Mouse (Mus musculus): ENCODE data around the gene Spice1. TPM values are rescaled to one million over a fixed set of nuclear protein-coding genes. Genes with fewer than 3 reads are reported as not detected.

Gene Spice1
- polyA plus RNA-seq, 1 experiment from 2014 or later, result 17.7 TPM

GRCm38 (mm10) chr16:44383549-44383948 is 36.6 kb downstream of the Spice1 start:
- ATAC-seq (ENCODE audit: low FRiP score), result peak; percentile 61

GRCm38 (mm10) chr16:44384251-44384650 is 37.3 kb downstream of the Spice1 start:
- H3K4me2 ChIP-seq, result no peak overlapping the region

More at GRCm38 (mm10) chr16:44383549-44383948, 36.6 kb downstream of the Spice1 start:
- Histone ChIP-seq H3K4me2 (no peak overlapping the region), H3K4me3 (no peak overlapping the region), H3K9me3 (no peaks in the 10 kb centered on the region), H3K27me3 (no peaks in the 10 kb centered on the region), H3K27ac (no peak overlapping the region), H3K9ac (no peak overlapping the region), H3K36me3 (peaks cover 13% of the 10 kb centered on the region), H3K4me1 (replicated peaks) (peaks cover 9% of the 10 kb centered on the region)
- whole genome bisulfite sequencing, result 22% methylated on average over 2 of the region's 2 CpGs

GRCm38 (mm10) chr16:44391877-44392548 is 45.1 kb downstream of the Spice1 start:
- 40% methylated on average over 9 of the region's 9 CpGs for WGBS
- Histone ChIP-seq H3K36me3 (peaks cover 16% of the 10 kb centered on the region), H3K27ac (no peak overlapping the region), H3K4me1 (replicated peaks) (peaks cover 13% of the 10 kb centered on the region), H3K9me3 (no peaks in the 10 kb centered on the region), H3K27me3 (no peaks in the 10 kb centered on the region), H3K4me3 (no peak overlapping the region), H3K4me2 (peak overlapping the region; percentile 31; the same call in 1 of the 2 replicates), H3K9ac (no peak overlapping the region)
- ATAC-seq (ENCODE audit: low FRiP score), result peak; percentile 43; the same call in 1 of the 2 replicates

More at GRCm38 (mm10) chr16:44384251-44384650, 37.3 kb downstream of the Spice1 start:
- ATAC-seq (ENCODE audit: low FRiP score), result no peak
- Histone ChIP-seq H3K4me1 (replicated peaks) (peaks cover 9% of the 10 kb centered on the region), H3K36me3 (peaks cover 14% of the 10 kb centered on the region), H3K9ac (no peak overlapping the region), H3K4me3 (no peak overlapping the region), H3K27me3 (no peaks in the 10 kb centered on the region), H3K9me3 (no peaks in the 10 kb centered on the region), H3K27ac (no peak overlapping the region)
- 87% methylated on average over 1 of the region's 1 CpGs for WGBS

GRCm38 (mm10) chr16:44394577-44395243 is 47.8 kb downstream of the Spice1 start, which contains the start of gene Cfap44:
Gene Cfap44 (plus strand): TSS chr16:44394796.
- H3K36me3 ChIP-seq, result peaks cover 4% of the 10 kb centered on the region; the same call in 1 of the 2 replicates
- peak within 1 kb of the TSS; percentile 55 for H3K9ac ChIP-seq
- peak; percentile 90 for ATAC-seq (ENCODE audit: low FRiP score)
- peak within 1 kb of the TSS; percentile 61 for H3K4me2 ChIP-seq
- 2% methylated on average over 17 of the region's 17 CpGs for WGBS
- H3K27me3 ChIP-seq, result no peaks in the 10 kb centered on the region
- H3K4me1 ChIP-seq (replicated peaks), result peaks cover 13% of the 10 kb centered on the region
- H3K9me3 ChIP-seq, result no peaks in the 10 kb centered on the region
- H3K4me3 ChIP-seq, result peak within 1 kb of the TSS; percentile 35
- H3K27ac ChIP-seq, result 0 out of 2 replicates have a peak within 1 kb of the TSS, but pooled peaks have one; percentile 4

GRCm38 (mm10) chr16:44404933-44405332 is 58.0 kb downstream of the Spice1 start:
- ATAC-seq (ENCODE audit: low FRiP score), result no peak

GRCm38 (mm10) chr16:44407211-44407610 is 60.3 kb downstream of the Spice1 start:
- Histone ChIP-seq H3K27me3 (no peaks in the 10 kb centered on the region), H3K27ac (no peak overlapping the region), H3K9me3 (peaks cover 6% of the 10 kb centered on the region; the same call in 1 of the 2 replicates), H3K4me1 (replicated peaks) (no peaks in the 10 kb centered on the region), H3K36me3 (no peaks in the 10 kb centered on the region), H3K9ac (no peak overlapping the region), H3K4me2 (no peak overlapping the region), H3K4me3 (no peak overlapping the region)
- no peak for ATAC-seq (ENCODE audit: low FRiP score)
- 90% methylated on average over 5 of the region's 5 CpGs for WGBS

More at GRCm38 (mm10) chr16:44404933-44405332, 58.0 kb downstream of the Spice1 start:
- Histone ChIP-seq H3K9ac (no peak overlapping the region), H3K4me1 (replicated peaks) (no peaks in the 10 kb centered on the region), H3K27me3 (no peaks in the 10 kb centered on the region), H3K36me3 (no peaks in the 10 kb centered on the region), H3K9me3 (peaks cover 6% of the 10 kb centered on the region; the same call in 1 of the 2 replicates), H3K27ac (no peak overlapping the region), H3K4me2 (no peak overlapping the region), H3K4me3 (no peak overlapping the region)
- 97% methylated on average over 5 of the region's 5 CpGs for WGBS

- Histone ChIP-seq H3K4me1 (replicated peaks) (no peaks in the 10 kb centered on the region), H3K9ac (no peak overlapping the region), H3K27ac (no peak overlapping the region), H3K36me3 (no peaks in the 10 kb centered on the region), H3K27me3 (no peaks in the 10 kb centered on the region), H3K9me3 (peaks cover 6% of the 10 kb centered on the region; the same call in 1 of the 2 replicates), H3K4me2 (no peak overlapping the region), H3K4me3 (no peak overlapping the region)
- 90% methylated on average over 2 of the region's 2 CpGs for WGBS
- no peak for ATAC-seq (ENCODE audit: low FRiP score)
These were observed 61.4 kb downstream of the Spice1 start for GRCm38 (mm10) chr16:44408290-44408689.

GRCm38 (mm10) chr16:44410176-44410575 is 63.3 kb downstream of the Spice1 start:
- Histone ChIP-seq H3K27me3 (no peaks in the 10 kb centered on the region), H3K27ac (no peak overlapping the region), H3K36me3 (no peaks in the 10 kb centered on the region), H3K4me1 (replicated peaks) (no peaks in the 10 kb centered on the region), H3K4me3 (no peak overlapping the region), H3K4me2 (no peak overlapping the region), H3K9me3 (no peaks in the 10 kb centered on the region), H3K9ac (no peak overlapping the region)
- ATAC-seq (ENCODE audit: low FRiP score), result no peak
- 71% methylated on average over 6 of the region's 6 CpGs for WGBS

- no peak overlapping the region for H3K27ac ChIP-seq
- H3K4me1 ChIP-seq (replicated peaks), result no peaks in the 10 kb centered on the region
- 84% methylated on average over 8 of the region's 8 CpGs for whole genome bisulfite sequencing
- H3K36me3 ChIP-seq, result no peaks in the 10 kb centered on the region
- H3K4me2 ChIP-seq, result no peak overlapping the region
- no peaks in the 10 kb centered on the region for H3K27me3 ChIP-seq
- H3K9me3 ChIP-seq, result no peaks in the 10 kb centered on the region; the same call in 1 of the 2 replicates
- no peak overlapping the region for H3K9ac ChIP-seq
- no peak overlapping the region for H3K4me3 ChIP-seq
- ATAC-seq (ENCODE audit: low FRiP score), result no peak
These were observed 70.7 kb downstream of the Spice1 start for GRCm38 (mm10) chr16:44417596-44417995.

GRCm38 (mm10) chr16:44421735-44422134 is 74.8 kb downstream of the Spice1 start:
- H3K27me3 ChIP-seq, result no peaks in the 10 kb centered on the region
- WGBS, result 89% methylated on average over 8 of the region's 8 CpGs
- H3K36me3 ChIP-seq, result no peaks in the 10 kb centered on the region
- no peaks in the 10 kb centered on the region; the same call in 1 of the 2 replicates for H3K9me3 ChIP-seq
- no peak overlapping the region for H3K4me2 ChIP-seq
- no peak overlapping the region for H3K27ac ChIP-seq
- no peak for ATAC-seq (ENCODE audit: low FRiP score)
- H3K9ac ChIP-seq, result no peak overlapping the region
- H3K4me3 ChIP-seq, result no peak overlapping the region
- no peaks in the 10 kb centered on the region for H3K4me1 ChIP-seq (replicated peaks)

- ATAC-seq (ENCODE audit: low FRiP score), result no peak
- Histone ChIP-seq H3K4me2 (no peak overlapping the region), H3K36me3 (no peaks in the 10 kb centered on the region), H3K9ac (no peak overlapping the region), H3K4me1 (replicated peaks) (no peaks in the 10 kb centered on the region), H3K9me3 (no peaks in the 10 kb centered on the region; the same call in 1 of the 2 replicates), H3K27ac (no peak overlapping the region), H3K27me3 (no peaks in the 10 kb centered on the region), H3K4me3 (no peak overlapping the region)
- WGBS, result 30% methylated on average over 3 of the region's 3 CpGs
These were observed 76.6 kb downstream of the Spice1 start for GRCm38 (mm10) chr16:44423499-44423898.

GRCm38 (mm10) chr16:44428456-44428855 is 81.5 kb downstream of the Spice1 start:
- Histone ChIP-seq H3K9me3 (no peaks in the 10 kb centered on the region), H3K36me3 (no peaks in the 10 kb centered on the region), H3K4me3 (no peak overlapping the region), H3K9ac (no peak overlapping the region), H3K27ac (no peak overlapping the region), H3K27me3 (no peaks in the 10 kb centered on the region), H3K4me2 (no peak overlapping the region), H3K4me1 (replicated peaks) (peaks cover 7% of the 10 kb centered on the region; the same call in 1 of the 2 replicates)
- 91% methylated on average over 5 of the region's 5 CpGs for WGBS
- no peak for ATAC-seq (ENCODE audit: low FRiP score)

Measured in hindbrain, embryonic 13.5 days (tissue).